Mouse (Mus musculus) lung, embryonic 14.5 days (tissue): ENCODE results near the gene Gm17079. TPM values are rescaled to one million over a fixed set of nuclear protein-coding genes. Genes with fewer than 3 reads are reported as not detected.

ENCODE experiments used
- ATAC-seq: fragments of 200-750 bp; cut with Nextera tagmentation; 2 replicates; pipeline ENCODE4 v1.8.0; 2017; ENCODE audit warnings: mild to moderate bottlenecking, moderate TSS enrichment, moderate library complexity; ENCODE audit not compliant: insufficient read depth
- DNase-seq: peaks from one replicate; pipeline ENCODE4 v3.0.0-alpha.2; 2015
- H3K27ac ChIP-seq: fragments of 300-500 bp; sonication (generic); 2 replicates; pipeline ENCODE4 v1.5.1; 2014; ENCODE audit warnings: low read depth, mild to moderate bottlenecking, moderate library complexity
- H3K27me3 ChIP-seq: fragments of 300-500 bp; sonication (generic); 2 replicates; pipeline ENCODE4 v1.6.1; 2014; ENCODE audit warnings: low read length, control low read depth; ENCODE audit not compliant: insufficient read depth
- H3K36me3 ChIP-seq: fragments of 300-500 bp; sonication (generic); 2 replicates; pipeline ENCODE4 v1.6.1; 2014; ENCODE audit warnings: control low read depth; ENCODE audit not compliant: insufficient read depth
- H3K4me1 ChIP-seq: fragments of 300-500 bp; sonication (generic); 2 replicates; pipeline ENCODE4 v1.6.1; 2014; ENCODE audit warnings: antibody characterized with exemption, control low read depth; ENCODE audit not compliant: insufficient read depth
- H3K4me2 ChIP-seq: fragments of 300-500 bp; sonication (generic); 2 replicates; pipeline ENCODE4 v1.6.1; 2014; ENCODE audit warnings: mild to moderate bottlenecking
- H3K4me3 ChIP-seq: fragments of 300-500 bp; sonication (generic); 2 replicates; pipeline ENCODE4 v1.5.1; 2014; ENCODE audit warnings: low read depth, low read length
- H3K9ac ChIP-seq: fragments of 300-500 bp; sonication (generic); 2 replicates; pipeline ENCODE4 v1.6.1; 2014
- H3K9me3 ChIP-seq: fragments of 300-500 bp; sonication (generic); 2 replicates; pipeline ENCODE4 v1.6.1; 2016; ENCODE audit warnings: low read depth, low read length, control low read depth
- CTCF ChIP-seq: IDR thresholded peaks from 2 replicates; pipeline ENCODE4 v1.5.1; 2016; ENCODE audit warnings: antibody characterized with exemption, low read depth
- WGBS: fragments of 180-500 bp; shearing (Covaris S2); extraction: QIAGEN DNeasy Blood & Tissue Kit; methylation state at CpG from one replicate; pipeline ENCODE4 v1.1.7; 2014; 5-methylcytosine and 5-hydroxymethylcytosine counted together
- polyA plus RNA-seq: library from polyadenylated mRNA; unstranded; fragments of >200 nt; fragmentation: Nextera tagmentation; extraction: Ambion mirVana; gene quantifications from 2 replicates; pipeline ENCODE4 v1.2.1, GENCODE M21; 2014

The Gm17079 gene
- polyA plus RNA-seq, 1 experiment from 2014 or later, result not detected

DNA sequence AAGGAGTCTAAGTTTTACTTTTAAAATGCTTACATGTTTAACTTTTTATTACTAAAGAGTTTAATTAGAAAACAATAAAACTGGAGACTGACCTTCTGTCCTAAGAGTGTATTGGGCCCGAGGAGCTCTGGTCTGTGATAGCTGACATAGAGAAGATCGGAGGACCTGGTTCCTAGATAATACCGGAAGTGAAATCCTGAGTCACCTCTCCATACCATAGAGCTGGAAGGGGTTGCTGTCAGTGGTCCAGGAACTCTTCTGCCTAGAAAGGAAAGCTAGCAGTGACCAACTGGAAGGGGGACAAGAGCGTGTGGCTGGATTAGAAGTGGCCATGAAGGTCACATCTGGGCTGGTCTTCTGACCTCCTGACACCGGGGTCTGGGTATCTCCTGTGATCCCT is 18.0 kb downstream of the Gm17079 start:
- 85% methylated on average over 5 of the region's 5 CpGs for WGBS
- DNase-seq (no peak), ATAC-seq (no peak)
- Histone ChIP-seq H3K27ac (no peak overlapping the region), H3K27me3 (no peaks in the 10 kb centered on the region), H3K36me3 (no peaks in the 10 kb centered on the region), H3K4me1 (no peaks in the 10 kb centered on the region), H3K4me3 (no peak overlapping the region), H3K4me2 (no peak overlapping the region), H3K9me3 (no peaks in the 10 kb centered on the region), H3K9ac (no peak overlapping the region)
- no peak for TF ChIP-seq CTCF

Other genes starting within 250 kb of the Gm17079 start
- gene Vmn2r89, start 243.6 kb downstream of the Gm17079 start, polyA plus RNA-seq, result not detected in 2 replicates
- not detected in 2 replicates for gene Gm5622, start 142.7 kb downstream of the Gm17079 start, polyA plus RNA-seq
- not detected in 2 replicates for gene Gm17175, start 121.4 kb downstream of the Gm17079 start, polyA plus RNA-seq
- gene Gm17174, start 103.3 kb downstream of the Gm17079 start, polyA plus RNA-seq, result not detected in 2 replicates
- not detected in 2 replicates for gene Gm17078, start 84.2 kb downstream of the Gm17079 start, polyA plus RNA-seq
- gene Gm4181, start 59.8 kb downstream of the Gm17079 start, polyA plus RNA-seq, result not detected in 2 replicates
- not detected in 2 replicates for gene Gm5800, start 21.7 kb upstream of the Gm17079 start, polyA plus RNA-seq
- gene Ang4, start 78.1 kb upstream of the Gm17079 start, polyA plus RNA-seq, result not detected in 2 replicates
- gene AY358078, start 104.6 kb upstream of the Gm17079 start, polyA plus RNA-seq, result not detected in 2 replicates
- gene Ear6, start 158.2 kb upstream of the Gm17079 start, polyA plus RNA-seq, result not detected in 2 replicates
- gene Mettl17, start 189.4 kb upstream of the Gm17079 start, polyA plus RNA-seq, result 32.4 and 38.4 TPM in 2 replicates
- 0.07 and 0.42 TPM in 2 replicates for gene Slc39a2, start 197.4 kb upstream of the Gm17079 start, polyA plus RNA-seq
- 22.7 and 24.0 TPM in 2 replicates for gene Ndrg2, start 218.7 kb upstream of the Gm17079 start, polyA plus RNA-seq
- not detected in 2 replicates for gene Tppp2, start 223.0 kb upstream of the Gm17079 start, polyA plus RNA-seq
- gene Rnase13, start 227.3 kb upstream of the Gm17079 start, polyA plus RNA-seq, result not detected in 2 replicates